Mouse (Mus musculus): Measurements from ENCODE around the gene Map3k9.

GRCm38 (mm10) chr12:81789499-81789898, 8.5 kb upstream of the Map3k9 start:
- TF ChIP-seq POU5F1 (IDR thresholded peaks at IDR 0.05; ENCODE audit: borderline replicate concordance, low read length), result no peak
- TF ChIP-seq CTCF (conservative IDR thresholded peaks at IDR 0.05; ENCODE audit: low read length), result no peak
- TF ChIP-seq NANOG (IDR thresholded peaks at IDR 0.05; ENCODE audit: borderline replicate concordance, low read length), result no peak

Measured in E14TG2a.4 (cell line).